Mouse (Mus musculus): ENCODE measurements at regions not wholly inside any gene's neighbourhood (a gene's known extent, or its start where the extent isn't known, plus 50 kb on each side); places are given as distances from the start of the nearest gene placed in this dataset.

- no peak for DNase-seq (ENCODE audit: low spot score in 2 of 2)
Measured at GRCm38 (mm10) chr7:134528026-134528425, 142.4 kb upstream of the Dock1 start.

DNA sequence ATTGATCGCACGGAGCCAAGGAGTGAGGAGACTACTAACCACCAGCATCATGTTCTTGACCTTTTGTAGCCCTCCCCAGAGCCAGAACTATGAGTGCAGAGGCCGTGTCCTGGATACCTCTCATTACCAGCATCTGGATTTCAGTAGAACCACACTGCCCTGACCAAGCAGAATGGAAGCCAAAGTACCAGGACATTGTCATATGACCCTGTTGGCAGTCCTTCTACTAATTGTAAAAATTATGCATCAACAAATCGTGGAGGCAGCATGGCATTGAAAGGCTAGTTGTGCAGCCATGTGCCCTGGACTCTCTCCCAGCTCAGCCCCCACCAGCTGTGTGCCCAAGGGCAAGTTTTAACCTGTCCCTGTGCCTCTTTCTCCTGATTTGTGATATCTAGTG lies 135.6 kb upstream of the Dock1 start:
- DNase-seq (ENCODE audit: low spot score in 2 of 2) = no peak

DNA sequence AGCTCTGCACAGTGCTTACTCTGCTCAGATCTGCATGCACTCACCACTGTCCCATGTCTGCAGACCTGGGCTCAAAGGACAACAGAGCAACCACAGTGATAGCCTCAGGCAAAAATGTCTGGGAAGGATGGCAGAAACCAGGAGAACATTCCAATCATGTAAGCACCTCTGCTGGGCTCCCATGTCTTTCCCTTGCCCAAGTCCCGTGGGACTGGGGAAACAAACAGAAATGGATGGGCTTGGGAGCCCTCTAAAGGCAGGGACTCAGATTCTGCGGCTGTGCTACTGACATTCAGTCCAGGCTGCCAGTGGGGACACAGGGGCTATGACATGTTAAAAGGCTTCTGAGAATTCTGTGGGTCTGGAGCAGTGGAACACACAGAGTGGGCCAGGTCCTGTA lies 128.8 kb upstream of the Dock1 start:
- no peak for DNase-seq (ENCODE audit: low spot score in 2 of 2)

DNA sequence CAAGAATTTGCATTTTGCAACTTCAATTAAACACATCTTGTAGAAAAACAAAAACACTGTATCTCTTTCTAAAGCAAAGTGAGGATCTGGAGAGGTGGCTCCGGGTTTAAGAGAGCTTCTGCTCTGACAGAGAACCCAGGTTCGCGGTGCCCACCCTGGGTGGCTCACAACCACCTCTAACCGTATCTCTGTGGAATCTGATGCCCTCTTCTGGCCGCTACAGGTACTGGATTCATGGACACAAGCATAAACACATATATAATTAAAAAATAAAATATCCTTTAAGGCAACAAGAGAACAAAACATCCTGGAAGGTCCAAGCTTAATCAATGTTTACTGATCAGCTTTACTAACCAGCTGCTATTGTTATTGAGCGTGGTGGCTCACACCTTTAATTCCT lies 124.3 kb upstream of the Dock1 start:
- no peak for DNase-seq (ENCODE audit: low spot score in 2 of 2)

GRCm38 (mm10) chr7:134549286-134549919 lies 121.1 kb upstream of the Dock1 start:
- DNase-seq (ENCODE audit: low spot score in 2 of 2) = no peak

GRCm38 (mm10) chr7:134550221-134550809 lies 120.1 kb upstream of the Dock1 start:
- DNase-seq (ENCODE audit: low spot score in 2 of 2) = no peak

GRCm38 (mm10) chr7:134552051-134552451 lies 118.4 kb upstream of the Dock1 start:
- no peak for DNase-seq (ENCODE audit: low spot score in 2 of 2)

- no peak for DNase-seq (ENCODE audit: low spot score in 2 of 2)
Measured at GRCm38 (mm10) chr7:134556061-134556460, 114.4 kb upstream of the Dock1 start.

- peak; percentile 22 to 62 for DNase-seq (ENCODE audit: low spot score in 2 of 2)
Measured at GRCm38 (mm10) chr7:134566322-134566721, 104.1 kb upstream of the Dock1 start.

DNA sequence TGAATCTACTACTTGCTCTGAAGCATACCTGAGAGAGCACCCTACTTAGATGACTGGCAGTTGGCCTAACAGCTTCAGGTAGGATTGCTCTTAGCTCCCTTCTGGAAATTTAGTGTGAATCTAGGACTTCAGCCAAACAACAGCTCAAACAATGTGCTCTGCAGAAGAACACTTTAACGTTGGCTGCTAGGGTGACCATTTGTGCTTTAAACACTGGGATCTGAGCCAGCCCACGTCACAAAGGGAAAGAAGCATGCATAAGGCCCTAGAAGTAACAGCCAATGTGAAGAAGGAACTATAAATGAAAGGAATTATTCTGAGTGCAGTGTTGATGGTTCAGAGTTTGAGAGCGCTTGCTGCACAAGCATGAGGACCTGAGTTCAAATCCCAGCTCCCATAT lies 101.2 kb upstream of the Dock1 start:
- DNase-seq (ENCODE audit: low spot score in 2 of 2) = no peak

DNA sequence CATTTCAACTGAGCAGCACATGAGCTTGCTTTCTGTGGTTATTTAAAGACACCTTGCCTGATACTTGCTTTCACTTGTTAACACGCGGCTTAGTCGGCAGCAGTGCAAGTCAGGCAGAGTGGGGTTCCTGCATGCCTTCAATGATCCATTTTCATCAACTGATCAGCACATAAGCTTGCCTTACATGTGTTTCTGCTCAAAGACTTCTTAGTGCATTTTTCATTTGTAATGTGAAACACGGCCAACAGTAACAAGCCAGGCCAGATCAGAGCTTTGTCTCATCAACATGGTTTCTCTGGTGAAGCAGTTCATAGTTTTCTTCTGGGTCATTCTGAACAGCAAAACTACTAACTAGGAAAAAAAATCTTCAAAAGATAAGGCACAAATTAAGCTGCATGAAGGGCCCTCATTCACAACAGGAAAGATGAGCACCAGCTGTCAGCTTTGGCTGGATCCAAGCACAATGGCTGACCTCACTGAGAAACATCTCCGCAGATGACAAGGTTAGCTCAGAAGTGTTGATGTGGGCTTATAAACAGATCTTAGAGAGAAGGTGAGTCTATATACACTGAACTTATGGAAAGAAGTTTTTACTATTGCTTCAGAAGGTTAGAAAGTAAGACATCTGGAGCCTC lies 100.2 kb upstream of the Dock1 start:
- DNase-seq (ENCODE audit: low spot score in 2 of 2) = no peak

DNA sequence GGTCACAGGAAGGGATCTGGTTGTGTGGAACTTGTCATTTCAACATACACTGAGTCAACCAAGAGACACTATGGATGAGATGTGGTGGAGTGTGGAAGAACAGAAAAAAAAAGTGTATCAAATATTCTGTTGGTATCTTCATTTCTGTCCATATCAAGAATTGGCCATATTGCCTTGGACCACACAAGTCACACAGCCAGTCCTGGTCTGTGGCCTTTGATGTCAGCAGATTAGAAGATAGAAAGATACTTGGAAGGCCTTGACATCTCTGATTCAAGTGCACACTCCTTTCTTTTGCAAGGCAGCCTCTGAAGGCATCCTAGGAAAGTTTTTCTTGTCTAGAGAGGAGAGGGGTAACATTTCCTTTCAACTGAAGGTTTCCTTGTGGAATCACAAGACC lies 88.7 kb upstream of the Dock1 start:
- no peak for DNase-seq (ENCODE audit: low spot score in 2 of 2)

DNA sequence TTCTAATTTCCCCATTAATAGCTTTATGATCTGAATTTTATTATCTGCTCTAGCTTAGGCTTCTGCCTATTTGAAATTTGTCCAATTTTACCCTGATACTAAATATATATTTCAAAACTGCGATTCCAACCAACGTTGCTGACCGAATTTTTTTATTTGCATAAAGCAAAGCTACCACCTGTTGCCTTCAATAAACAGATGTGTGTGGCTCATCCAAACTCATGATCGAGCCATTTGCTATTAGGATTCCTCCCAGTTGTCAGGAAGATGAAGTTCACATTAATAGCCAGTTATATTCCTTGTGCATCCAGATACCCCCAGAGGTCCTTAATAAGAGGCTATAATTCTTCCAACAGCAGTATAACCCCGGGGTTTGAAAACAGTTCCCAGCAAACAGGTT lies 85.0 kb upstream of the Dock1 start:
- DNase-seq (ENCODE audit: low spot score in 2 of 2) = no peak

GRCm38 (mm10) chr7:134586990-134587389 lies 83.5 kb upstream of the Dock1 start:
- no peak for DNase-seq (ENCODE audit: low spot score in 2 of 2)

DNA sequence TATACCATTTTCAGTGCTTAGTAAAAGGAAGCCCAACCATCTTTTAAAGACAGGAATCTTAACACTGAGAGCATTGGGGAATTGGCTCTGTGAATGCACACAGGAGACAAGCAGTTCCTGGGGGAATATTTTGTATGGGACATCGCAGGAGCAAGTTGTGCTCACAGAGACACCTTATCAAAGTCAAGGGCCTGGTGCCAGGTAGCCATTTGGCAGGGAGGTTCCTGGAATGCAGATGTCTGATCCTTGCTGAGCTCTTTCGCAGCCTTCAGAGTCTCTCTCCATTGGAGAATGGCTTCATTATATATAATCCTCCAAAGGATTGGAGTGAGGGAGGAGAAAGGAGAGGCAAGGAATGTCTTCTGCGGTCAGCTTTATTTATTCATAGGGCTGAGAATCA lies 62.6 kb upstream of the Dock1 start:
- no peak for DNase-seq (ENCODE audit: low spot score in 2 of 2)

DNA sequence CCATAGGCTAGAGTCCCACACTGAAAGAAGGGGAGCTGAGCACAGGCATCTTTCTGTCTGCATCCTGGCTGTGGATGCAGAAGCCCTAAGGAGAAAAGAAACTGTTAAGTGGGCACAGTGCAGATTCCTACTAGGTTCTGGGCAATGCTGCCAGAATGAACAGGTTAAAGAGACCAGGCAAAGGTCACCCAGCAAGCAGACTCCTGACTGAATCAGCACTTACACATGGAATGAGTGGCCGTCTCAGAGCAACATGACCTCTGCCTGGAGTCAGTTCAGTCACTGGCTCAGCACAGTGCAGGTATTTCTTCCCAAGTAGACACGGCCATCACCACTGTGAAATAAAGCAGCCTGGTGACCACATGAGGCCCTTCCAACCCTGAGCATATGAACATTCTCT lies 60.3 kb upstream of the Dock1 start:
- DNase-seq (ENCODE audit: low spot score in 2 of 2) = no peak

- DNase-seq (ENCODE audit: low spot score in 2 of 2) = no peak
Measured at GRCm38 (mm10) chr7:134611371-134611770, 59.1 kb upstream of the Dock1 start.

DNA sequence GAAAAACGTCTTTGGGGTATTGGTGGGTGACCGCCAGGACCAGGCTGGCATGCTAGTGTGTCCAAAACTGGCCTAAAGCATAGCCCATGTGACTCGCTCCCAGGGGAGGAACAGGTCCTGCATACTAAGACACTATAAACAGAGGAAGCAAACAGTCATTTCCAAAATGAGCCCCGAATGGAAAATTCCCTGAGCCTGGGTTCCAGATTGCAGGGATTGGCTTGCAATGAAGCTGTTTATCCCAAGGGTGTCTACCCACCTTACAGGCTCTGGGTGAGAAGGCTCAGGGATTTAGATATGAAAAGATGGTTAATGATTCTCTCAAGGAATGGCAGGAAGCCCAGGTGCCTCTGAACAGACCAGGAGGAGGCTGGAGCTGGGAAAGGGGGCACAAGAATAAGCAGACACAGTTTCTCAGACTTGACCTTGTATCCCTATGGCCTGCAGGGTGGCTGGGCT lies 58.2 kb upstream of the Dock1 start:
- no peak for DNase-seq (ENCODE audit: low spot score in 2 of 2)

DNA sequence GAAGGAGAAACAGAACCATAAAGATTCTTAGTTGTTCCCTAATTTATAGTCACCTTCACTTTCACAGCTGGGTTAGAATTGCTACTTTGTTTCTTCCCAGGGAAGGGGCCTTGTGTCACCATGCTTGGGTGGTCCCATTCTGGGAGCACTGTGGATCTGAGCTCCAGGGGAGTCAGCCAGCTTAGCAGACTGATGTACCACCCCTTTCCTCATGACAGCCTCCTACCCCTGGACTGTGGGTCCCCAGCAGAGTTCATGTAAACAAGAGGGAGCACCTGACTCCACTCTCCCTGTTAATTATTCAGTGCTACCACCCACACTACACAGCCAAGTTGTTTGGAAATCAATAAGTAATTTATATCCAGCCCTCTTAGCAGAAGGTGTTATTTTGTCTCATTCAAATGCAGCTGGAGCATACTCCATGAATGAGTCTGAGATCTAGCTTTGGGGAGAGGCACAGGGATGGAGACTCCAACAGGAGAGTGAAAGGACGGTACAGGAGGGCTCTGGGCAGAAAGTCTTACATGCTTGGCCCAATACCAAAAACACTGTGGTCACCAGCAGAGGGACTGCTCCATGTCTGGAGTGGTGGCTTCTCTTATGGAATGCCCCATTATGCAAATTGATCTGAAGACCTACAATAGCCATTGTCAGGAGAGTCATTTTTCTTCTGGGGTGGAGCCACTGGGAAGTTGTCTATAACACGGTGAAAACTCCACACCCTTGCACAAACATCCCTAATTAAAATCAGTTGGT lies 51.1 kb upstream of the Dock1 start:
- no peak for DNase-seq (ENCODE audit: low spot score in 2 of 2)

GRCm38 (mm10) chr7:134620006-134620405 lies 50.4 kb upstream of the Dock1 start:
- DNase-seq (ENCODE audit: low spot score in 2 of 2) = no peak
